Mouse (Mus musculus): ENCODE data around the gene Klf16. TPM values are rescaled to one million over a fixed set of nuclear protein-coding genes. Genes with fewer than 3 reads are reported as not detected.

Gene Klf16
- polyA plus RNA-seq, 1 experiment: 33.2 TPM

DNA sequence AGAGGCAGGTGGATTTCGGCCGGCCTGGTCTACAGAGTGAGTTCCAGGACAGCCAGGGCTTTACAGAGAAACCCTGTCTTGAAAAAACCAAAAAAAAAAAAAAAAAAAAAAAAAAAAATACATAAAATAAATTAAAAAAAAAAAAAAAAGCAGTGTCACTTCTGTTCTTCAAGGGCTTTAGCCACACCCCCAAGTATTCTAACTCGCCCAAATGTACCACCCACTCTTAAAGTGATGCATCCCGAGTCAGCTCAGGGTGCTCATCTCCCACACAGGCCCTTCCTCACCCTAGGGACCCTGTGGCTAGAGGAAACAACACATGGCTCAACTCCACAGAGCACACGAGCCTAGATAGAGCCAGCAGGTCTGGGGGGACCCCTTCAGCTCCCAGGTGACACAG is 5.9 kb upstream of the Klf16 start:
- Histone ChIP-seq H3K4me1 (ENCODE audit: control insufficient read depth, insufficient read depth, insufficient read length, low read length) (peaks cover 41% of the 10 kb centered on the region), H3K27me3 (ENCODE audit: control insufficient read depth, insufficient read depth, low read length) (no peaks in the 10 kb centered on the region), H3K36me3 (ENCODE audit: control insufficient read depth, insufficient read depth, low read length) (peaks cover 25% of the 10 kb centered on the region; the same call in 1 of the 2 replicates), H3K4me3 (ENCODE audit: low read depth, low read length) (no peak overlapping the region), H3K27ac (ENCODE audit: insufficient read depth, low read depth, low read length) (no peak overlapping the region)
- no peak for TF ChIP-seq CTCF (IDR thresholded peaks at IDR 0.05; ENCODE audit: extremely low read depth, insufficient read length, insufficient replicate concordance, low read depth, low read length)
- TF ChIP-seq POLR2A (IDR thresholded peaks at IDR 0.05; ENCODE audit: low read depth, low read length): no peak
- 87% methylated on average over 5 of the region's 5 CpGs for whole genome bisulfite sequencing

DNA sequence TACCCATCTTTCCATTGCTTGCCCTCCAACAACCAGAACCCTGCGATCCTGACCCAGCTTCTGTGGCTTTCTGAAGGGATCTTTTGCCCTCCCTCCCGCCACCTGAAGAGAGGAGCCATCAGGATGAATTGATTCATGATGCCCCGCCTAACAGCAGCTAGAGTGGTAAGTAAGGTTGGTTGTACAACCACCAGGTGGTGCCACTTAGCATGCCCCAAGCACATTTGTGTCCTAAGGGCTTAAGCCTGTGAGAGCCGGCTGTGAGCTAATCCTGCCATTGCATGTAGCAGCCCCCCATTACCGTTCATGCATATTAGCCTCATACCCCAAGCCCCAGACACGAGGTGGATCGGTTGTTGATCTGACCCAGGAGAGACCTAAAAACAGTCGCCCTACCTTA is 1.8 kb upstream of the Klf16 start:
- no peaks in the 10 kb centered on the region for H3K27me3 ChIP-seq (ENCODE audit: control insufficient read depth, insufficient read depth, low read length)
- peak; percentile 67; the same call in 1 of the 2 replicates for TF ChIP-seq CTCF (IDR thresholded peaks at IDR 0.05; ENCODE audit: extremely low read depth, insufficient read length, insufficient replicate concordance, low read depth, low read length)
- TF ChIP-seq POLR2A (IDR thresholded peaks at IDR 0.05; ENCODE audit: low read depth, low read length): no peak
- peaks cover 8% of the 10 kb centered on the region; the same call in 1 of the 2 replicates for H3K36me3 ChIP-seq (ENCODE audit: control insufficient read depth, insufficient read depth, low read length)
- peaks cover 16% of the 10 kb centered on the region for H3K4me1 ChIP-seq (ENCODE audit: control insufficient read depth, insufficient read depth, insufficient read length, low read length)
- H3K4me3 ChIP-seq (ENCODE audit: low read depth, low read length): peak overlapping the region; percentile 78
- 6% methylated on average over 8 of the region's 8 CpGs for WGBS
- peak overlapping the region; percentile 18; the same call in 1 of the 2 replicates for H3K27ac ChIP-seq (ENCODE audit: insufficient read depth, low read depth, low read length)

DNA sequence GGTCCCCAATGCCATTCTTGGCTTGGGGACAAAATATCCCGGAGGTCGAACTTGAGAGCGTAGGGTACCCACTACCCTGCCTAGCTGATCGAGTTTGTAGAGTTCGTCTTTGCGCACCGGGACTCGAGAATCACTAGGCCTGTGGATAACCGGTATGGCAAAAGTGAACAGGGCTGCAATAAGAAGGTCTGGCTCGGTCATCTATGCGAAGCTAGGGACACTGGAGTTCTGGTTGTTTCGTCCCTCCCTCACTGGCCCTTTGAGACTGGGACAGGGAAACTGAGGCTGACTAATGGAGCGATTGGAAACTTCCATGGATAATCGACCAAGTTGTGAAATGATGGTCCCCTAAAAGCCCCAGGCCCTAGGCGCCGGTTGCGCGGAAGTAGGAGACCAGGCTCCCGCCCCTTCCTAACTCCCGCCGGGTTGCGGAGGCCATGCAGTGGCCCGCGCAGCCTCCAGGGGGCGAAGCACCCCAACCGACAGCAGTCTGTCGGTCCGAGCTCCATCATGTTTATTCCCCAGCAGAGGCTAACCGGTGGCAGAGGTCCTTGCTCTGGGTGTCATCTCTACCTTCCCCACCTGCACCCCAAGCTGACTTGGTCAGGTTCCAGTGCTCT is 1.1 kb upstream of the Klf16 start:
- H3K4me1 ChIP-seq (ENCODE audit: control insufficient read depth, insufficient read depth, insufficient read length, low read length): peaks cover 12% of the 10 kb centered on the region
- H3K36me3 ChIP-seq (ENCODE audit: control insufficient read depth, insufficient read depth, low read length): peaks cover 2% of the 10 kb centered on the region; the same call in 1 of the 2 replicates
- no peaks in the 10 kb centered on the region for H3K27me3 ChIP-seq (ENCODE audit: control insufficient read depth, insufficient read depth, low read length)
- peak overlapping the region; percentile 74 for H3K27ac ChIP-seq (ENCODE audit: insufficient read depth, low read depth, low read length)
- under 1% methylated on average over 29 of the region's 29 CpGs for WGBS
- peak overlapping the region; percentile 78 for H3K4me3 ChIP-seq (ENCODE audit: low read depth, low read length)
- peak; percentile 88 for TF ChIP-seq CTCF (IDR thresholded peaks at IDR 0.05; ENCODE audit: extremely low read depth, insufficient read length, insufficient replicate concordance, low read depth, low read length)
- TF ChIP-seq POLR2A (IDR thresholded peaks at IDR 0.05; ENCODE audit: low read depth, low read length): no peak; the same call in 1 of the 2 replicates

DNA sequence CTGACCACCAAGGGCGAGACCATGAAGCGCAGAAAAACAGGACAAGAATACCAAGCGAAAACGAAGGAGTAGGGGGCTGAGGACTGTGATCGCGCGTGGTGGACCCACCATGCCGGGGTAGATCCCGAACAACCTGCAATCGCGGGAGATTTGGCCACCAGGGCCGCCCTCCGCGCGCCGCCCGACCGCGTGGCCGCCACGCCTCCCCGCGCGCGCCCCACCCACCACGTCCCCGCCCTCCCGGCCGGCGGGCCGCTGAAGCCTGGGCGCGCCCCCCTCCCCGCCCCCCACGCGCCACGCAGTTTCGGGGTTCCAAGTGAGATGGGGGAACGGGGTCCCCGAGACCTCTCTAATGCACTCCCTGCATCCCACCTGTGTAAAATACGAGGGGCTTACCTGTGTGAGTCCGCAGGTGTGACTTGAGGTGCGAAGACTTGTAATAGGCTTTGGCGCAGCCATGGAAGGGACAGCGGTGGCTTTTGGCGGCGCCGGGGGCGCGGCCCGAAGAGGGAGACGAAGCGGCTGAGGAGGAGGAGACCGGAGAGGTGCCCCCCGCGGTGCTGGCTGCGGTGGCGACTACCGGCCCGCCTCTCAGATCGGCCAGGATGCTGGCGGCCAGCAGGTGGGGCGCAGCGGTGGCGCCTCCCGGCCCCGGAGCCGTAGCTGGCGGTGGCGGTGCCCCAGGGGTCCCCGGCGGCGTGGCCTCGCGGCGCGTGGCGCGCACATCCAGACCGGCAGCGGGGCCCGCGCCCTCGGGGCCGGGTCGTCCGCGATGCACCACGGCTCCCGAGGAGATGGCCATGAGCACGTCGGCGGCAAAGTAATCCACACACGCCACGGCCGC is 548 bp downstream of the Klf16 start:
- Histone ChIP-seq H3K36me3 (ENCODE audit: control insufficient read depth, insufficient read depth, low read length) (no peaks in the 10 kb centered on the region), H3K4me3 (ENCODE audit: low read depth, low read length) (peak overlapping the region; percentile 78), H3K27me3 (ENCODE audit: control insufficient read depth, insufficient read depth, low read length) (no peaks in the 10 kb centered on the region), H3K27ac (ENCODE audit: insufficient read depth, low read depth, low read length) (peak overlapping the region; percentile 79), H3K4me1 (ENCODE audit: control insufficient read depth, insufficient read depth, insufficient read length, low read length) (peaks cover 18% of the 10 kb centered on the region)
- TF ChIP-seq CTCF (IDR thresholded peaks at IDR 0.05; ENCODE audit: extremely low read depth, insufficient read length, insufficient replicate concordance, low read depth, low read length): peak; percentile 29; the same call in 1 of the 2 replicates
- TF ChIP-seq POLR2A (IDR thresholded peaks at IDR 0.05; ENCODE audit: low read depth, low read length): no peak
- WGBS: 1% methylated on average over 93 of the region's 96 CpGs

DNA sequence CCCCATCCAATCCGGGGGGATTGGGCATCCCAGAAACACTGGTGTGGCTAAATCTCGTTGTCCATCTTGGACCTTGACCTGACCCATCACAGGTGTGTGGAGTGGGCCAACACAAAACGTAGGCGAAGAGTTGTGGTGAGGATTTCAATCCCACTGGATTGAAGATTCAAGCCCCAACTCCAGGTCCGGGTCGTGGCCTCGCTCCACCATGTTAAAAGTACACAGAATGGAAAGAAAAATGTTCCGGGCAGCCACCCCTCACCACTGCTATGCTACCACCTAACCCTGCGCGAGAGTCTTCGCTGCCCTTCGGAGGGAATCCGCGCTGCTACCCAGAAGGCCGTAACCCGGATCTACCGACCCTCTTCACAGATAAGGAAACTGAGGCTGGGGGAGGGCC is 1.2 kb downstream of the Klf16 start:
- Histone ChIP-seq H3K27ac (ENCODE audit: insufficient read depth, low read depth, low read length) (no peak overlapping the region), H3K4me3 (ENCODE audit: low read depth, low read length) (peak overlapping the region; percentile 78), H3K27me3 (ENCODE audit: control insufficient read depth, insufficient read depth, low read length) (no peaks in the 10 kb centered on the region), H3K4me1 (ENCODE audit: control insufficient read depth, insufficient read depth, insufficient read length, low read length) (peaks cover 25% of the 10 kb centered on the region), H3K36me3 (ENCODE audit: control insufficient read depth, insufficient read depth, low read length) (no peaks in the 10 kb centered on the region)
- WGBS: 7% methylated on average over 17 of the region's 17 CpGs
- no peak for TF ChIP-seq CTCF (IDR thresholded peaks at IDR 0.05; ENCODE audit: extremely low read depth, insufficient read length, insufficient replicate concordance, low read depth, low read length)
- TF ChIP-seq POLR2A (IDR thresholded peaks at IDR 0.05; ENCODE audit: low read depth, low read length): no peak

DNA sequence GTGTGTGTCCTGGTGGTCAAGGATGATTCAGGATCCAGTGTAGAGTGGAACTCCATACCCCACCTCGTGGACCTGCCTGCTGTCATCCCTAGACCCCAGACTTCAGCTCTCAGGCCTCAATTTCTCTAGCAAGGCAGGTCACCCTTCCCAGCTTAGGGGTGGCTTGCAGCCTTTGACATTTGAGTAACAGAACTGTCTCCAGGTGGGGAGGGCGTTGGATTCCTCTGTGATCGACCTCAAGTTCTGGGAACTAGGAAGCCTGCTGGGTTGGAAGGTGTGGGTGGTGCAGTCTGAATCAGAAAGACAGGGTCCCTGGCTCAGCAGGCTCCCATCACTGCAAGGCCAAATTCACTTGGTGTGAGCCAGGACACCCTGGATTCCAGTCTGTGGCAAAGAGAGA is 2.2 kb downstream of the Klf16 start:
- H3K4me1 ChIP-seq (ENCODE audit: control insufficient read depth, insufficient read depth, insufficient read length, low read length): peaks cover 32% of the 10 kb centered on the region
- no peak for TF ChIP-seq POLR2A (IDR thresholded peaks at IDR 0.05; ENCODE audit: low read depth, low read length)
- TF ChIP-seq CTCF (IDR thresholded peaks at IDR 0.05; ENCODE audit: extremely low read depth, insufficient read length, insufficient replicate concordance, low read depth, low read length): no peak
- no peak overlapping the region for H3K4me3 ChIP-seq (ENCODE audit: low read depth, low read length)
- no peak overlapping the region for H3K27ac ChIP-seq (ENCODE audit: insufficient read depth, low read depth, low read length)
- no peaks in the 10 kb centered on the region for H3K36me3 ChIP-seq (ENCODE audit: control insufficient read depth, insufficient read depth, low read length)
- 75% methylated on average over 3 of the region's 3 CpGs for whole genome bisulfite sequencing
- no peaks in the 10 kb centered on the region for H3K27me3 ChIP-seq (ENCODE audit: control insufficient read depth, insufficient read depth, low read length)

DNA sequence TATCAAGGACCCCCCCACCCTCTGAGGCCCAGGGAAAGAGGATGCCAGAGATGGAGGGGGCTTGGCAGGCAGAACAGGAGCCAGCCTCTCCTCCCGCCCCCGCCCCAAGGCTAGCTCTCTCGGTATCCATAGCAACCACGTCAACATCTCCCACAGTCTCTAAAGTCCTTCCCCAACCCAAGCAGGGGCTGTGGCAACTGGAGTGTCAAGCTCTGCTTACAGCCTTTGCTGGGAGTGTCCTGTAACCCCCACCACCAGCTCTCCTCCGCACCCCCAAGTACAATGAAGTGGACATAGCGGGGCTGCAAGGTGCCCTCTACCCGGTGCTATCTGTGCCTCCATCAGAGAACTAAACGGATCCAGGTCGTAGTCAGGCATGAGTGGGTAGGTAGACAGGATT is 3.2 kb downstream of the Klf16 start:
- TF ChIP-seq CTCF (IDR thresholded peaks at IDR 0.05; ENCODE audit: extremely low read depth, insufficient read length, insufficient replicate concordance, low read depth, low read length) (no peak), POLR2A (IDR thresholded peaks at IDR 0.05; ENCODE audit: low read depth, low read length) (no peak)
- Histone ChIP-seq H3K27me3 (ENCODE audit: control insufficient read depth, insufficient read depth, low read length) (no peaks in the 10 kb centered on the region), H3K36me3 (ENCODE audit: control insufficient read depth, insufficient read depth, low read length) (no peaks in the 10 kb centered on the region), H3K4me3 (ENCODE audit: low read depth, low read length) (no peak overlapping the region), H3K27ac (ENCODE audit: insufficient read depth, low read depth, low read length) (no peak overlapping the region), H3K4me1 (ENCODE audit: control insufficient read depth, insufficient read depth, insufficient read length, low read length) (peaks cover 30% of the 10 kb centered on the region)
- WGBS: 74% methylated on average over 9 of the region's 9 CpGs

Data from small intestine, adult 2 months (tissue).